Mouse (Mus musculus) inflammation-experienced regulatory T-cells, adult 16 weeks (primary cell): Measurements from ENCODE around the gene Gm28363. TPM values are rescaled to one million over a fixed set of nuclear protein-coding genes. Genes with fewer than 3 reads are reported as not detected.

Source experiments
- polyA plus RNA-seq: library from polyadenylated mRNA; unstranded; fragments of 100-300 nt; shearing (Covaris generic); gene quantifications from one replicate; pipeline ENCODE4 v1.2.1, GENCODE M21; 2017

Gm28363 gene
- polyA plus RNA-seq = not detected

GRCm38 (mm10) chr1:117696831-117697230 lies at the start of gene Gm28363:
Gene Gm28363, plus strand, starts transcription at chr1:117697131.

Other genes starting within 250 kb of the Gm28363 start
- gene B020011L13Rik, start 84.0 kb downstream of the Gm28363 start, polyA plus RNA-seq = not detected
- not detected for gene Gm28360, start 132.9 kb downstream of the Gm28363 start, polyA plus RNA-seq
- not detected for gene Gm28168, start 230.9 kb downstream of the Gm28363 start, polyA plus RNA-seq